Mouse (Mus musculus): ENCODE data around the gene Psmd2.

The Psmd2 gene

GRCm38 (mm10) chr16:20702522-20702893 lies 51.1 kb downstream of the Psmd2 start:
- DNase-seq (ENCODE audit: low spot score) = peak; percentile 64

- DNase-seq (ENCODE audit: low spot score) = no peak
Observed at GRCm38 (mm10) chr16:20703071-20703470, 51.6 kb downstream of the Psmd2 start.

DNA sequence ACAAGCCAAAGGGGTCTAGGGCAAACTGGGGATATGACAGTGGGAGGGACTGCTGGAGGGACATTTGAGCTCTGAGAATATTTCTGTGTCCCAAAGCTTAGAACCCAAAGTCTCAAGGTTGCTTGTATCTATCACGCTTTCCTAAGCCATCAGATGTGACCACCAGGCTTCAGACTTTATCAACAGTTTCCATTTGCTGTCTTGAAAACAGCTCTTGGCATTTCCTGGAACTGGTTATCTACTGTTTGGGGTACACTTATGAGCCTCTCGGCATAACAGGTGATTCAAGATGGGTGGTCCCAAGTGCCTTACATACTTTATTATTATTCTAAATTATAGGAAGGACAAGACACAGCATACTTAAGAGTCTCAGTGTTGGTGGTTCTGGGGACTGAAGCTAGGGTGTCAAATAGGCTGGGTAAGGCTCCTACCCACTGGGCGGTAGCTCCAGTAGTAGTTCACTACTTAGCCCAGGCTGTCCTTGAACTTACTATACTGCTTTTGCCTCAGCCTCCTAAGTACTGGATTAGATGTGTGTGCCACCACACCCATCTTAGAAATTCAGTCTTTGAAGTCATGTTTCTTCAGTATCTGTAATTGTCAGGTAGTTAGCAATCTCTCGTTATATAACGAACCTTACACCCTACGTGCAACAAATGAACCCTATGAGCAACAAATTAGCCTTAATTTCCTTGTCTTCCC lies 52.4 kb downstream of the Psmd2 start:
- DNase-seq (ENCODE audit: low spot score) = no peak

DNA sequence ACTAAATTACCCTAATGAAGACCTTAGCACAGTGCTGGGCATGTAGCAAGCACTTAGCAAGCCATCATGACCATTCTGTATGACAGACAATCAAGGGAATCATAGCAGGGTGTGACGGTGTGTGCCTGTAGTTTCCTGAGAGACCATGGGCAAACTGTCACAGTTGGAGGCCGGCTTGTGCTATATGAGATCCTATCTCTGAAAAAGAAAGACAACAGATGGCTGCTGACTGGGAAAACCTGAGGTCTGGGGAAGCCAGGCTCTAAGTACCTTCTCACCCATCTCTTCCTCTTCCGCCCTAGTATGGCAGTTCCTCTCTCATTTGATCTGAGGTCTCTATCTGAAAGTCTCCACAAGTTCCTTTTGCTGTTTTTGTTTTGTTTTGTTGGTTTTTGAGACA lies 54.3 kb downstream of the Psmd2 start:
- peak; percentile 43 for DNase-seq (ENCODE audit: low spot score)

GRCm38 (mm10) chr16:20706407-20707055 lies 55.1 kb downstream of the Psmd2 start:
- DNase-seq (ENCODE audit: low spot score) = peak; percentile 54

DNA sequence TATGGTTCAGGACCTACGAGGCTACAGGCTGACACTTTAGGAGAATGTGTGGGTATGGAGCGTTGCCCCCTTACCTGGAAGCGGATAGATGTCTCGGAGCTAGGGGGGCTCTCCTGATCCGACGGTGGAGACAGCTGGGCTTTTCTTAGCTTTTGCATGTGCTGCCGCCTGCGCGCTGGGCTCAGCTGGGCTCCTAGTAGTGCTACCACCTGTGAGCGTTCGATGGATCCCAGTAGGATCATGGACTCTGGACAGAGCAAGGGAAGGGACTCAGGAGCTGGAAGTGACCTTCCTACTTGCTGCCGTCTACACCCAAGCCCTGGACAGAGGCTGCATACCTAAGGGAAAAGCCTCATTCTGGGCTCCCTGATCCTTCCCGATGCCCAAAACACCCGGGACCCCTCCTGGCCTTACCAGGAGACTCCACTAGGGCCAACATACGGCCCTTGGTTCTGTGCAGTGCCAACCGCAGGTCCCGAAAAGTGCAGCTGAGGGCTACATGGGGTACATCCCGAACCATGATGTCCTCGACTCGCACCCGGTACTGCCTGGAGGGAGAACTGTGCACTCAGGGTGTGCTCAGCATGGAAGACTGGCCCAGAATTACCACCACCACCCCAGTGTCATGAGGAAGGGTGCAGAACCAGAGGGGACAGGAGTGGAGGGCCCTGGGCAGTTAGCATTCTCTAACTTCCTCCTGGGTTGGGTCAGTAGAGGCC lies 56.9 kb downstream of the Psmd2 start:
- DNase-seq (ENCODE audit: low spot score) = no peak

- DNase-seq (ENCODE audit: low spot score) = no peak
Observed at GRCm38 (mm10) chr16:20708939-20709734, 57.7 kb downstream of the Psmd2 start.

DNA sequence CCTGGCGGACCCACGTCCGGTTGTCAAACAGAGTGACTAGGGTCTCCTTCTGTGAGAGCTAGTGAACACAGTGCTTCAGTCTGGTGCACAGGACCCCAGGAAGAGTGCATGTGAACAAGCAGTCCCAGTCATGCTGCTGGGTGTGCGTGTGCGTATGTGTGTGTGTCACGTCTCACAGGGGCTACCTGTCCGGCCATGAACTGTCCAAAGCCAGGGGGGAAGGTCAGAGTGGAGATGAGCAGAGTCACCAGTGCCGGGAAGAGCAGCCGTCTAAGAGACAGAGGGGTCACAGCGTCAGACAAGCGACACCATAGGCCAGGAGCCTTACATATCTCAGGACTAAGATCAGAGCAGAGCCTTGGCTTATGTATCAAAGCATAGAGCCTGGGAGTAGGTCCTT lies 58.9 kb downstream of the Psmd2 start:
- no peak for DNase-seq (ENCODE audit: low spot score)

- no peak for DNase-seq (ENCODE audit: low spot score)
Observed at GRCm38 (mm10) chr16:20710810-20711209, 59.4 kb downstream of the Psmd2 start.

GRCm38 (mm10) chr16:20712190-20712589 lies 60.7 kb downstream of the Psmd2 start:
- no peak for DNase-seq (ENCODE audit: low spot score)

- DNase-seq (ENCODE audit: low spot score) = no peak
Observed at GRCm38 (mm10) chr16:20712889-20713288, 61.4 kb downstream of the Psmd2 start.
